Mouse (Mus musculus): ENCODE results near the gene Zfp706.
"Not testable (repeated sequence)": the region's sequence is repeated elsewhere in the genome, so short reads cannot be mapped to it uniquely, and the experiment has no call there.

The Zfp706 gene

GRCm38 (mm10) chr15:37007959-37008419 lies 416 bp upstream of the Zfp706 start:
- peak in 1 of 2 experiments; percentile 29 for DNase-seq

DNA sequence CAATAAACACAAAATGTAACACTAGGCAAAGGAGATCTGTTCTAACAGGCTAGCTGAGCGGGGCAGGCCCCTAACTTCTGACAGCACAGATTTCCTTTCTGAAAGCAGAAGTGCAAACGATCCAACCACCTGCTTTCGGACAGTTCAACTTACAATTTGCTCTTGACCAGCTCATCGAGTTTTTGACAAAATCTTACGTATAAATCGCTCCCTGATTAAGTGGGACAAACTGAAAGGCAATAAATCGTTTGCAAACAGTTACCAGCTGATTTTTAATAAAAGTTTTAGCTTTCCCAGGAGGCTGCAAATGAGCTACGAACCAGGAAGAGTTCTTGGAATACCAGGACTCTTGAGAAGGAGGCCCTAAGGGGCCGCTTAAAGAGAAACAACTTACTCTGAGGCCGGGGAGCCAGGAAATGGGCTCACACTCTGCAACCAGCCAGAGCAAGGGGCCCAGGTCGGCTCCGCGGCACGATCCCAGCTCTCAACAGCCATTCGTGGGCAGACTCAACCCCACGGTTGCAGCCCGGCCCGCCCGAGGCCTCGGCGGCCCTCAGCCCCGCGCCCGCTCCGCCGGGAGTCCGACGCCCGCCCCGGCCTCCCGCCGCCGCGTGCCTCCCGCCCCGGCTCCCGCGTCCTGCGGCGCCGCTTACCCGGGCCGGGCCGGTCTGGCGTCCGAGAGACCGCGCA lies 953 bp downstream of the Zfp706 start:
- DNase-seq: peak in 1 of 2 experiments; percentile 38

- DNase-seq: no peak
These were observed 1.6 kb downstream of the Zfp706 start for GRCm38 (mm10) chr15:37005793-37006474.

- no peak for DNase-seq
These were observed 2.7 kb downstream of the Zfp706 start for GRCm38 (mm10) chr15:37004858-37005257.

DNA sequence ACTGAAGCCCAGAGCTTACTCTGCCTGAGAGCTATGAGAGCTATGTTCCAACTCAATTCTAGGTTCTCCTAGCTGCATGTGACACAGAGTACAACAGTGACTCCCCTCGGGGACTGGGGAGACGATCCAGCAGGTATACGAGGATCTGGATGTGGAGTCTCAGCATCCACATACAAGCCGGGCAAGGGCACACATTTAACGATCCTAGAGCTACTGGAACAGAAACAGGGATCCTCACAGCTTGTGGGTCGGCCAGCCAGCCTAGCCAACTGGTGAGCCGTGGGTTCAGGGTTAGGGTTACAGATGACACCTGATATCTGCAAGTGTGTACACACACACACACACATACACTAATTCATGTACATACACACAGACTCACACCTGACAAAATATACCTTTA lies 5.3 kb downstream of the Zfp706 start:
- DNase-seq: no peak

GRCm38 (mm10) chr15:36999602-37000001 lies 8.0 kb downstream of the Zfp706 start:
- not testable (repeated sequence) for DNase-seq

- no peak for DNase-seq
These were observed 12.4 kb downstream of the Zfp706 start for GRCm38 (mm10) chr15:36995166-36995565.

DNA sequence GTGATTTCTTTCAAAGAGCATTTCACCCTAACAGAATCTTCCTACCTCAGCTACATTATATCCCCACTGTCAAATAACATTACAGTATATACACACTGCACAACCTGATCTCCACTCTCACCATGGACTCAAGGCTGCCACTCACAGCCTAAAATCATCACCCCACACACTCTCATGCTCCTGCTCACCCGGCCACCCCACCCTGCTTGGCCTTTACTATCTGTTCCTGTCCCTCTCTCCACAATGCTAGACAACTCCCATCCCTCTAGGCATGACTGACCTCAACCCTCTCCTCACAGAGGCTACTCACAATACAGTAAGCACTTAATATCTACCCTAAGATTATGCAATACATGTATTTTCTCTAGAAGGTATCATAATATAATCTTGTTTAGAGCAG lies 12.9 kb downstream of the Zfp706 start:
- no peak for DNase-seq

DNA sequence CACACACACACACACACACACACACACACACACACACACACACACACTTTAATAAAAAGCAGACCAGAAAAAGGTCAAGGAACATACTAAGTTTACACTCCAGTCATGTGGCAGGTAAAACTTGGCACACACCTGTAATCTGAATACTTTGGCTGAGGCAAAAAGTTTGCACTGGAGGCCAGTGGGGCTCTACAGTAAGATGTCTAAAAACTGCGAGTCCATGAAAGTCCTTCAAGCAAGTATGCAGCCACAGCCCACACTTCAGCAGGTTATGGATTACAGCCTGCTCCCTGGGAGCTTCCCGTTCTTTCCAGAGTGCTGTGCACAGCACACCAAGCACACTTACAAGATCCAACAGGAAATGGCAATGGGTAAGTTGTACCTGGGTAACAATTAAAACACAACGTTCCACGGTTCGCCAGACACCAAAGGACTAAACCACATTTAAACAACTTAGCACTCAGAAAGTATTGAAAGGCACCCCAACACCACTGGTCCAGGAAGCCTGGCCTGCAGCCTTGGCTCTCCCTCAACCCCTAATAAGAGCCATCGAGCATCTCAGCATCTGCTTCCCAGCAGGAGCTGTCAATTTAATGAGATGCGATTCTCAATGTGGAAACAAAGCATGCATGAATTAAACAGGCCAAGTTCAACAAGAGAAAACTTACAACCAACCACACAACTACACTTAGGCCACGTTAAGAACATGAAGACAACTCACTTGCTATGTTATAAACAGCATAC lies 14.0 kb downstream of the Zfp706 start:
- DNase-seq: no peak

DNA sequence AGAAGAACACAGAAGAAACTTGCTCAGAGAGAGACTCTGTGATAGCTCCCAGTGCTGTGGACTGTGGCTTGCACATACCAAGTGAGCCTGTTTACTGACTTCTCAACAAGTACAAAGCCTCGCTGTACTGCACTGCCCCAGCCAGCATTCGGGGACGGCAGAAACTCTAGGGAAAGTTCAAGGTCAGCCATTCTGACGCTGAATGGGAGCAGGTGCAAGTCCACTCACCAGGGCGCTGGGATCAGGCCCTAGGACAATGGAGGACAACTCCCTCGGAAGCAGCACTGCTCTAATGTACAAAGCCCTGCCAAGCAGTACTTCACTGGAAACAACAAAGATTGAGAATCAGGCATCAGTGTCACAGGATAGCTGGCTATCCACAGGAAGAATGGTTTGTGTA lies 16.2 kb downstream of the Zfp706 start:
- DNase-seq: no peak

GRCm38 (mm10) chr15:36989922-36990321 lies 17.7 kb downstream of the Zfp706 start:
- DNase-seq: no peak

GRCm38 (mm10) chr15:36988718-36989115 lies 18.9 kb downstream of the Zfp706 start:
- peak in 1 of 2 experiments; percentile 1 for DNase-seq

- DNase-seq: peak in 1 of 2 experiments; percentile 2
These were observed 19.4 kb downstream of the Zfp706 start for GRCm38 (mm10) chr15:36987976-36988717.

DNA sequence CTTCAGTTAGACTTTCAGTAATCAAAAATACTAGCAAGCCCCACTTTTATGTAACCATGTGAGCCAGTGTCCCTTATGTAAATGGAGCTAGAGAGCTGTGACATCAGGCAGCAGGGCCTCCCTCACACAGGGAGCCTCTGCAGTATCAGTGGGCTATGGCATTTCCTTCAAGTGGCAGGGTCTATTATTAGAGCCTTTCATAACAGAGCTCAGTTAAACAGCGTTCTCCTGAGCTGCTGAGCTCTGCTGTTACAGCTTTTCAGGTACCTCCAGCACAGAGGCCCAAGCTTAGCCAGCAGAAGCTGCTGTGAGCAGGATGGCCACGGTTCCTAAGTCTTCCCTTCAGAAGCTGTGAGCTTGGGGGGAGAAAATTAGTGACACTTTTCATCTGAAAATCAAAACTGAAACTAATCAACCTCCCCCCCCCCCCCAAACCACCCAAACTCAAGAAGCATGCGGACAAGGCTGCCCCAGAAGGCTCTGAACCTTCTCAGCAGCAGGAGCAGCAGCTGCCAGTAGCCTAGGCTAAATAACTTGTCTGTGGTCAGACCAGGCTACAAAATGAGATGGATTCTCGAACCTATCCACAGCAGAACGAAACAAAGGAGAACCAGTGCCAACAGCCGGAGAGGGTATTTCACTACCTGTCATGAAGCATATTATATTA lies 20.2 kb downstream of the Zfp706 start:
- DNase-seq: peak; percentile 21 to 30

GRCm38 (mm10) chr15:36985567-36985925 lies 22.0 kb downstream of the Zfp706 start:
- DNase-seq: peak in 1 of 2 experiments; percentile 1

DNA sequence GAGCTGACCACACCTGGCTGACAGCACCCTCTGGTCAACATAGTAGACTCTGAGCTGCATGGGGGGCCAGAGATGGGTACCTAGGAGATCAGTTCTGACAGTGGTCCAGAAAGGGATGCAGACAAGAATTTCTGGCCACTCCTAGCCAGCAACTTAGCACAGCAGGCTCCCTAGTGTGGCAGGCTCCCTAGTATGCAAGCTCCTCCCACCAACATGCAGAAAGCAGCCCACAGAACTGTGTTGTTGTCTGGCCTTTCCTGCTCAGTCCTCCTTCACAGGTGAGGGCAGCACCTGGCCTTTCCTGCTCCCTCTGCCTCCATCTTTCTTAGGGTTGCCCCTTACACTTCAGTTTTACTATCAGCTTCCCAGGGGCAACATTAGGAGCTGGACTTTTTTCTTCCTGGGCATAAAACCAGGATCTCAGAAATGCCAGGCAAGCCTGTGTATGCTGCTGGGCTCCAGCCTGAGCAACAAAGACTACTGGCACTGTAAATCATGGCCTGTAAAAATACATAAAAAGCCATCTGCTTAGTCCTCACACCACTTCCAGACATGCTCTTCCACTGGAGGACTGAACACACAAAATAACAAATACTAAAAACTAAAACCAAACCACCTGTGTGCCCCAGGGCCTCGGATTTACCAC lies 22.5 kb downstream of the Zfp706 start:
- DNase-seq: no peak

- no peak for DNase-seq
These were observed 24.1 kb downstream of the Zfp706 start for GRCm38 (mm10) chr15:36983455-36983854.

- DNase-seq: peak in 1 of 2 experiments; percentile 45
These were observed 27.3 kb downstream of the Zfp706 start for GRCm38 (mm10) chr15:36980238-36980637.

GRCm38 (mm10) chr15:36979488-36980201 lies 27.9 kb downstream of the Zfp706 start:
- DNase-seq: peak; percentile 74 to 75

DNA sequence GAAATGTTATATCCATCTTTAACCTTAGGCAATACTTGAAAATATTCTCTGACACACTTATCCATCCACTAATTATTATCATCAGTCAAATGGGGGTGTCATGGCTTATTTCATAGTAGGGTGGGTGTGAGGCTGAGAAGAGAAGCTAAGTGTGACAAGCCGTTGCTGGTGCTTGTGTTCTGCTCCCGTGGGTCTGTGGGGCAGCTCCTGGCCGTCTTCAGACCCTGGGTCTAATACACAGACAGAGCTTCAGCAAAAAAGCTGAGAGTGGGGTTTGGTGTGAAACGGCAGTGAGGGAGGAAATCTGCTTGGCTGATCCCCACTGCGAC lies 28.4 kb downstream of the Zfp706 start:
- no peak for DNase-seq

DNA sequence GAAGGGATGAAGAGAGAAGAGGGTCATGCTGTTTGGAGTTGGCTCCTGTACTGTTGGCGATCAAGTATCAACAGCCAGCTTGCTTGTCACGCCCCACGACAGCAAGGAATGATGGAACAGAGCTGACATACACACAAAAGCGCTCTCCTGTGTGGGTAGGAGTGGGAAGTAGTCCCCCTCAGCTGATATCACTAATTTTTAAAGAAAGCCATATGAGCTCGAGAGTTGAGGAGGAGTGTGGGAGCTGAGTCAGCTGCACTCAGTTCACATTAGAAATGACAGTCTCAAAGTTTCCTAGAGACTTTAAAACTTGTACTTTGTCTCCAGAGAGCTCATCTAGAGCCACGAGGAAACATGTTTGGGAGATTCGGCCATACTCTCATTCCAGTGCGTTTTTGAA lies 29.8 kb downstream of the Zfp706 start:
- DNase-seq: no peak
